Mouse (Mus musculus) mature B cell (primary cell): Measurements from ENCODE around the gene Cntn4.

Experiments
- in situ Hi-C: fragments of 300-500 bp; cut with MboI; formaldehyde crosslinking; loops from 2 replicates; pipeline ENCODE4 v1.14.3; 2019

Cntn4 gene

DNA sequence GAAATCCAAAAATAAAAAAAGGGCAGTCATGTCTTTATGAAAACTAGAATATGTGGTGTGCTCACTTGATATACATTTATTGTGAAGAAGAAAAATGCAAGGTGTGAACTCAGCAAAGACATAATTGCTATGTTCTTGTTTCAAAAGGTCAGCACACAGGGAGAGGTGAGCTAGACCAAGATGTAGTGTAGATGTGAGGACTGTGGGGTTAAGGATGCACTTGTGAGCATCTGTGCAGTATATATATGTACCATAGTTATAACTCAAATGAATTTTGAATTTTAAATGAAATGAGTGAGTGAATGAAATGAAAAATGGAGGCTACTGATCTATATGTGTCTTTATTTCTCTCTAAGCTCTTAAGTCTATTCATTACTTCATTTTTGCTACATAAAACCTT is 401.2 kb downstream of the Cntn4 start:
- in situ Hi-C loops = no loop called here

DNA sequence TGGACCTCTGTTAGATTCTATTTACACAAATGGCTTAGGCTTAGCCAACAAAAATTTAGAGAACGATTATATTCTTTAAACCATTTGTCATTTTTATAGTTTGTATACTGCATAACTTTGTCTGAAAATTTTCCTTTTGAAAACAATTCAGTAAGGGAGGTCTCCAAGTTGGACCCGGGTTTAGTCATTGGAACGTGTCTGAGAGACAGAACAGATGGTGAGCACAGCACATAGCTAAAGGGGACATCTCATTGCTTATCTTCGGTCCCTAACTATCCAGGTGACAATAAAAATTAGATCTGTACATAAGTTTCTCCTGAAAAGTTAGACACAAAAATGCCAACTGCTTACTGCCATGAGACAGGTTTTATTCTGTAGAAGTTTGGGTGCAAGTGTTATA is 420.4 kb downstream of the Cntn4 start:
- in situ Hi-C loops = no loop called here

DNA sequence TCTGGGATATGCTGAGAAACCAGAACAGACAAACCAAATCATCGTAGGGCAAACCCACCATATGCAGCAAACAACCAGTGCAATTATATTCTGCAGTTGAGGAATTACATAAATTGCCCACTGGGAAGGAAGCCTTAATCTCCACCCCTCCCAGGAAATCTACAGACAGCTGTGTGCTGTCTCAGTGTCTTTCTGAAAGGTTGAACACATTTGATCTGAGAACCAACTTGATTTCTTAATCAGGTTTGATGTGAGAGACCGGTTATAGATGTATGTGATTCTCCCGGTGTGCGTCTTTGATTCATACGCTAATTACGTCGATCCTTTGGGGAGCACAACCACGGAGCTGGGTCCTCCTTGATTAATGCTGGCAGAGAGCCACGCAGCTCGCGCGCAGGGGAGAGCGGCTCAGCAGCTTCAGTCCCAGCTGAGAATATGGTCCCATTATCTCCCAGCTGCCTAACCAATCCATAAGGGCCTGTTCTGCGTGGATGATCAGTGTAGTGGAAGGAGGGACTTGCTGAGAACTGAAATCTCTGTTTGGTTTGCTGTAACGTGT is 441.1 kb downstream of the Cntn4 start:
- in situ Hi-C loops = no loop called here

DNA sequence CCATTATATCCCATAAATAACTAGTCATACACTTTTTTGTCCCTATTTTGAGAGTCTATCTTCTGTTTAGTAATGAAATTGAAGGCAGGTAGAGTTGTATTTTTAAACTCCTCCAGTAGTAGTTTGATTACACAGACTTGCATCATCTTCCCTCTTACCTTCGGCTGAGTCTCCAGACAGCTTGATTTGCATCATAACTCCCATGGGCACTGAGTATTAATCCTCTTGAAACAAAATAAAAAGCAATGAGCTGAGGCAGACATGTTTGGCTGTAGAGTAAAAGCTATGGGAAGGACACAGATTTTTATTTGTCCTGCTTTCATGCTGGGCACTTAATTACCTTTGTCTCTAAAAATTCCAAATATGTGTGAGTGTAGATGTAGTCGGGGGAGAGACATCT is 476.1 kb downstream of the Cntn4 start:
- in situ Hi-C loops = no loop called here

DNA sequence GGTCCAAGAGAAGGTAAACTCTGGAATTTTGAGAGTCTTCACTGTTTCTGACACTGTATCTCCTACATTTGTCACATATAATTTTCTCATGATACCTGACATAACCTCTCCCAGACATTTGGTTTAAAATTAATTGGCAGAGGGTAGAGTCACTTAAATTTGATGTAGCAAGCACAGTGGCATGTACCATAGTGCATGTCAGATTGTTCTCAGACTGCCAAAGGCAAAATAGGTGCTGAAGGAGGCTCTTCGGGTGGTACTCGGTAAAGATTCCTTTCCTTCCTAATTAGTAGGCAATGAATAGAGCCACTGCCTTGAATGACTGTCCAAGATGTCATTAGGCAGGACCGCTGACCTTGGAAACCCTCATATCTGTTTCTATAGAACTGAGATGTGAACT is 477.9 kb downstream of the Cntn4 start:
- in situ Hi-C loops = no loop called here

DNA sequence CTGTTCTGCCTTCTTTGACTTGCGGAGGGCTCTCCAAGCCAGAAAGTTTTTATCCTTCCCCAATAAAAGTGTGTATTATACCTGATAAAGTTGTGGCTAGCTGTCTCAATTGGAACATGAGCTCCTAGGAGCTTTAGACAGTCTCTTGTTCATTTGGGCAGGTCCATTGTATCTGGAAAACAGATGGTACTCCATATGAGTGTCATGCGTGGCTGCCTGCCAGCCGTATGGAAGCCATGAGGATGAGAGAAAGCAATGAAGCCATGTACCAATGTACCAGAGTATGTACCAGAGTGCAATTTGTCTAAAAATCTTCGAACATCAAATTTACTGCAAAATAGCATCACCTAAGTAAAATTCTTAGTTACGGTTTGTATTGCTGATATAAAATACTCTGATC is 500.1 kb downstream of the Cntn4 start:
- in situ Hi-C loops = no loop called here

DNA sequence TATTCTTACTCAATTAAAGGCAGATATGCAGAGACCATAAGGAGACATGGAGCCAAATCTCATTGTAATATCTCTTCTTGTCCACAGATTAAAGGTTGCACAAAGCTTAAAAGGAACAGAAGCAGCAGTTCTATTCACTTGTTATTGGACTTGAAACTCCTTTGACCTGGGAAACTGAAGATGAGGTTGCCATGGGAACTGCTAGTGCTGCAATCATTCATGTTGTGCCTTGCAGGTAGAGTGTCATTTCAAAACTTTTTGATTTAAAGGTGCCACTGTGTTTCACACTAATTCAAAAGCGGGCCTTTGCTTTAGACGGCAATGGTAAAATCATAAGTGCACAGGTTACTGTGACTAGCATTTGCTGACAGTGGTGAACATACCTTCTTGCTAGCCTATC is 504.1 kb downstream of the Cntn4 start:
- in situ Hi-C loops = no loop called here

DNA sequence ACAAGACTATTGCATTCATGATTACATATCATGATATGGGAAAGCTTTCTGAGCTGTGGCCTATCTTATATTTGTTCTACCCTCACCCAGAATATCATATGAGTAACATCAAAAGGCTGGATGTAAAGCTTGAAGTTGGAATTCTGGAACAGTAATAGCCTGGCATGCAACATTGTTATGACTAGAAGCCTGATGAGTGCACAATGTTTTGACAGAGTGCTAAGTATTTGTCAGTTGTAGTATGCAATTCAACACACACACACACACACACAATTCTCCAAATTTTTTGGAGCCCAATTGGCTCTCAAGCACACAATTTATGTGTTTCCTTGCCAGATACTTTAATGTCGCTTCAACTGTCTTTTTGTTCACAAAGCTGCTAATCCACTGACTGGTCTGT is 523.5 kb downstream of the Cntn4 start:
- in situ Hi-C loops = no loop called here

DNA sequence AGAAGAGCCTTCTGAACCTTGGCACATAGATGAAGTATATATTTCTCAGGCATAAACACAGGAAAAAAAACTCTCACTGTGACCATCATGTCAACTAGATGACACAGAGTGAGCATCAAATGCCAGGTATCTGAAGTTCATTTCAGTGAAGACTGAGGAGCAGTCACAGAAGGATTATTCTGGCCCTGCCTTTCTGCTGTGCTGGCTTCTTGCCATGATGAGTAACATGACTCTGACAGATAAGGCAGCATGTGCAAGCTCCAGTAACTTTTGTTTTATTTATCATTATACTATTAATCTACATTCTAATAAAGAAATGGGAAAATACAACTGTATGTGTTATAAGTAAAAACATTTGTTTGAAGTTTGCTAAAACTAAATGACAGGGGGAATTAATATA is 529.9 kb downstream of the Cntn4 start:
- in situ Hi-C loops = no loop called here

DNA sequence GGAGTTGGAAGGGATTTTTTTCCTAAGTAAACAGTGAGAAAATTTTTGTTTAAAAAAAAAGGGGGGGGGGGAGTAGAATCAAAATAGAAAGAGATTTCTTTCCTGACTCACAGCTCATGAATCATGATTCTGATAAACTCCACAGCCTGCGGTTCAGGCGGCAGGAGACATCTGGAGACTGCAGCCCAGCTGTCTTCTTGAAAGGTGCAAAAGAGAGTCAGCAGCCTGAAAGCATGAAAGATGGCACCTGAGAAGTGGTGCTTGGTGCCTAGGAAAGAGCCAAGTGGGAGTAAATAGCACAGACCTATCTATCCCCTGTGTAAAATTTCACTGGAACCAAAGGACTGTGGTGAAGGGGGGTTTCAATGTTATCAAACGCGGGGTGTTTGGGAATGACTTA is 535.6 kb downstream of the Cntn4 start:
- in situ Hi-C loops = no loop called here

DNA sequence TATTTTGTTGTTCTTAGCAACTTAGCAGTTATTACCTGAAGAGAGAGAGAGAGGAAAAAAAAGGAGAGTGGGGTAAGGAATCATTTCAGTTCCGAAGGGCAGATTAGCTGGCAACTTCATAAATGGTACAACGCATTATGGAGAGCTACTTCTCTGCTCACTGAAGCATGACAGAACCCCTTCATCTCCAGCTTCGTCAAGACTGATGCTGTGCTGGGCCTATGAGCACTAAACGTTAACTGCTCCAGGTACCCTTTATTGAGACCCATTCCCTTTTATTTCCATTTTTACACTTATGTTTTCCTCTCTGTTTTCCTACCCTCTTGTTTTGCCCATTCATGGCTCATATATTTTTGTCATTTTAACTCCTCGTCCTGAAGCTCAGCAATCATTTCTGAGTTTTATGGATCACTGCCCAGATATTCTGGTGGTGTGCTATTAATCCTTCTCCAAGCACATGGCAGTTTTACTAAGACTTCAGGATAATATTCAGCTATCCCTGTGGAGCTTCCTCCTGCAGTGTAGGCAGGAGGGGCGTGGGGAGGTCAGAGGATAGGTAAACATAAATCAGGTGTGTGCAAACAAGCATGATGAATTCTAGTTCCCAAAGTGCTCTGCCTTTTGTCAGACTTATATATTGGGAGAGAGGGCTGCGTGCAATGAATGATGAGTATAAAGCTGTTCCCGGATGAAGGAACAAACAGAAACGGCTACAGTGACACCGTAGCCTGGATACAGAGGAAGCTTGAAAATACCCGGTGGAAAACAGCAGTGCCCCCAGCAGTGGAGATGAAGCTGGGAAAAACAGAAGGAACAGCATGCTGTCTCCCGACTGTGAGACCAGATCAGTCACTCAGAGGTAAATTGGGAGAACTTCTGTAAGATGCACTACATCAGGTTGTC is 559.8 kb downstream of the Cntn4 start:
- in situ Hi-C loops = no loop called here

DNA sequence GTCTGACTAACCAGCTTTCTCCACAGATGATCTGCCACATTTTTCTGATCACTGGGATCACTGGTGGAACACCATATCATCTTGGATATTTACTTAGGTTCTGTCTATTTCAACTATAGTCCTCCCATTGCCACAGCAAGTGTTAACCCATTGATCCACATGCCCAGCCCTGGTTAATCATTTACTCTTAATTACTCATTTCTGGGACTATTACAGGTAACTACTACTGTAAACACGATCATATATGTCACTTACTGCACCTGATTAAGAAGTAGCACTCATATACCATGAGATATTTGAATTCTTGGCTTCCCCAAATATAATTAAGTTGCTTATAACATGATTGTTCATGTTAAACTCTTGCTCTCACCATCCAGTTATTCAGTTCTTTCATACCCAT is 564.1 kb downstream of the Cntn4 start:
- in situ Hi-C loops = no loop called here

DNA sequence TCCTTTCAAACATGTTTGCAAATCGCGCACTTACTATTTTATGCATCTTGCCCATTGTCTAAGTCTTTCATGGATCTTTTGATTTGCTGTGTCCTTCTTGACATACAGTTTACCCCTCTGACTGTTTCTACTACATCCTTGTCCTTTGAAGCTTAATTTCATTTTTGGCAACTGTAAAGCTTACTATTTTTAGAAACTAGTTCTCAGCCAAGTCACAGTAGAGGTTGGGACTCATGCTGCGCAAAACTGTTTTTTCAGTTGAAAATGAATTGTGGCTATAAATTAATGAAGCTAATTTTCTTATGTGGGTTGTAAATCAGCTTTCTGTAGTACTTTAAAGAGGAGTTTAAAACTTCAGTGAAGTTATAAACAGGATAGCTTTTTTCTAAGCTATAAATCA is 585.9 kb downstream of the Cntn4 start:
- in situ Hi-C loops = no loop called here

DNA sequence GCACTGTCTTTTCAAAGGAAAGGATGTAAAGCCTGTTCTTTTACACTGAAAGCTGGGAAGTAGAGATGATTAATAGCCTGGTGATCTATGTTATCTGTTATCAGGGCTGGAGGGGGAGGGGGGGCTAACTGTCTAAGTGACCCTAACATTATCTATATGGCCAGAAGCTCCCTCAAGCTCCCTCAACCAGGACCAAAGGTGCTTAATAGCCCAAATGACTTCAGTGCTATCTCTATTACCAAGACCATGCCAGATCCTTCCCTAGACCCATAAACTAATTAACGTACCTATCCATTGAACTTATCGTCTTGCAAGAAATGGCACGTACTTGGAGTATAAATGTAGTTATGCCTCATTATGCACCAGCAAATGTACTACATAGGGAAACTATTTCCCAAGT is 588.0 kb downstream of the Cntn4 start:
- in situ Hi-C loops = no loop called here

DNA sequence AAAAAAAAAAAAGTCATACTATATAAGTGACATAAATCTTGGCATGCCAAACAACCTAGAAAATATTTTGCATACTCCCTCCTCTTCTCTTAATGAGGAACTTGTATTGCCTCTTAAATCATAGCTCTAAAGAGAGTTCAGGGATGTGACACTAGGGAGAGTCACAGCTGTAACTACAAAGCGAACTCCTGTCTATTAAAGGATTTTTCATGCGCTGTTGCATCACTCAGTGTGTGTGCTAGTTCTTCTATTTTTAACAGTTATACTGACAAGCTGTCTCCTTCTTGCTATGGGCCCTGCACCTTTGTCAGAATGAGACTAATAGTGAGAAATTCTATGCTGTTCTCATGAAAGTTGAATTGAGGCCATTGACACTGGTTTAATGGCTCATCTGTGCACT is 588.8 kb downstream of the Cntn4 start:
- in situ Hi-C loops = no loop called here

DNA sequence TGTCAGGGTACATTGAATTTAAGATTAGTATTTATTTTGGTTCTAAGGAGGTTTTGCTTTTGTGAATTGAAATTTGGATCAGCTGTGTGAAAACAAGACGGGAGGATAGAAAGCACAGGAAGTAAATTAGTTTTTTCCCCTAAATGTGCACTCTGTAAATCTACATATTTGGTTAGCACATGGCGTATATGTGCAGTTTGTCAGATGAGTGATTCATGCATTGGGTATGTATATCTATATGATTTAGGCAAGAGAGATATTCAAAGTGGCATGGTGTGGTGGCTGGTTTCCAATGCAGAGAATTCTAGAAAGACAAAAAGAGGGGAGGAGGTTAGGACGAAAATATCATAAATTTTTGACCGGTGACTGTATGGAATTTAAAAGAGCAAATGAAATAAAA is 591.3 kb downstream of the Cntn4 start:
- in situ Hi-C loops = no loop called here

DNA sequence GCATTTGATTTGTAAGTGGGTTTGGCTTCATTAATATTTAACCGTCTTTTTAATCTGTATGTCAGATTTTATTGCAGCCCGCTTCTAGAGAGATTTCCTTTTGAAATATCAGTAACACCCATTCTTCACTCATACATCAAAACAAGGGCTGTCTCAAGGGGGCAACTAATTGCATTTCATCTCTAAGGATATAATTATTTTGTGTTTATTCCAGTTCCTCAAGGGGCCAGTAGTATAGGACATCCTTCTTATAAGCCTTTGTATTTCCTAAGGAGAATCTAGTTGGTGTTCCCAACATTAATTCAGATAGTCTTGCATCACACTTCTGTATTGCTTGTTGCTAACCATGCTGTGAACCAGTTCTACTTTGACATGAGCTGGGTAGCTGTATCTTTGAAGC is 599.7 kb downstream of the Cntn4 start:
- in situ Hi-C loops = no loop called here

DNA sequence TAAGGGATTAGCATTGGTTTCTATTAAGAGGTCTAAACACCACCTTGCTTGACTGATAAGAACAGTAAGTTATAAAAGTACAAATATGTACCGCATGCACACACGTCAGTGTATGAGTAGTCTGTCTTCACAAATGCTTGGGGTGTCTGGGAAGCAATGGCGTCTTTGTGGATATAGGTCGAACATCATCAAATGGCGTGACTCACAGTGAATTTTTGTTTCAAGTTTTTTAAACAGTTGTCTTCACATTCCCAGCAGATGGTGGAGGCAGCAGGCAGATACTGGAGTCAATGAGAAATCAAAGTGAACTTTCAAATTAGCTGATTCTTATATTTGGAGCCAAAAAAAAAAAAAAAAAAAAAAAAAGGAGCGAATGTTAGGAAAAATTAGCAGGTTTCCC is 604.2 kb downstream of the Cntn4 start:
- in situ Hi-C loops = no loop called here

DNA sequence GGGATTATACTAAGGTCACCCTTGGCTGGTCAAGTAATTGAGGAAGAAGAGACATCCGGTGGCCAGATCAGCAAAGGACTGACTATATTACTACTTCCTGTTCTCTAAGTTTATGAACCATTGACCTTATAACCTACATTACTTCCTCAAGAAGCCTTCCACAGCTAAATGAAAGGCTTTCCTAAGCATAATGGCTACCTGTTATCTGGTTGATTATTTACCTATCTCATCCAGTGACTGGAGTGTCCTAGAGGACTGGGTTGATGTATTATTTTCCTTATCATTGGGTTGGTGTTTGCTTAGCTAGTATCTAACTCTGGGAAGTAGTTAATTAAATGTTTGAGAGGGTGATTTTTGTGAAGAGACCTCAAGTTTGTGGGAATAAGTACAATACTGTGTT is 606.4 kb downstream of the Cntn4 start:
- in situ Hi-C loops = no loop called here

DNA sequence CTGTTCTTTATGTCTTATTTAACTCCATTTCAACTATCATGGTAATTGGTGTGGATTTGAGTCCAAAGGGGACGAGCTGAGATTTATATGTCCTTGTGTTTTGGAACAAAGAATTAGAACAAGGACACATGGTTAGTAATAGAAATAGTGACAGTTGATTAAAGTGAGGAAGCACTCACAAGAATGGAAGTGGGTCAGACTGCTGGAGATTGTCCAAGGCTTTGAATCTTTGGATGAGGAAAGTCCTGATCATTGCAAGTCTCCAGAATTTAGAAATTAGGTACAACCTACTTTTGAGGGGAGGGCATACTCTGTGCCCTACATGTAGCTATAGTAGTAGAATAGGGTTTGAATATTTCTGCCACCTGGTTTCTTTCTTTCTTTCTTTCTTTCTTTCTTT is 622.0 kb downstream of the Cntn4 start:
- in situ Hi-C loops = no loop called here

DNA sequence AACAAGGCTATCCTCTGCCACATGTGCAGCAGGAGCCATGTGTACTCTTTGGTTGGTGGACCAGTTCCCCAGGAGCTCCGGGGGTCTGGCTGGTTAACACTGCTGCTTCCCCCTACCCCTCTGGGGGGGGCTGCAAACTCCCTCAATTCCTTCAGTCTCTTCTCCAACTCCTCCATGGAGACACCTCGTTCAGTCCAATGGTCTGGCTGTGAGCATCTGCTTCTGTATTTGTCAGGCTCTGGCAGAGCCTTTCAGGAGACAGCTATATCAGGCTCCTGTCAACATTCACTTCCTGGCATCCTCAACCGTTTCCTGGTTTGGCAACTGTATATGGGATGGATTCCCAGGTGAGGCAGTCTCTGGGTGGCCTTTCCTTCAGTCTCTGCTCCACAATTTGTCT is 622.7 kb downstream of the Cntn4 start:
- in situ Hi-C loops = no loop called here

DNA sequence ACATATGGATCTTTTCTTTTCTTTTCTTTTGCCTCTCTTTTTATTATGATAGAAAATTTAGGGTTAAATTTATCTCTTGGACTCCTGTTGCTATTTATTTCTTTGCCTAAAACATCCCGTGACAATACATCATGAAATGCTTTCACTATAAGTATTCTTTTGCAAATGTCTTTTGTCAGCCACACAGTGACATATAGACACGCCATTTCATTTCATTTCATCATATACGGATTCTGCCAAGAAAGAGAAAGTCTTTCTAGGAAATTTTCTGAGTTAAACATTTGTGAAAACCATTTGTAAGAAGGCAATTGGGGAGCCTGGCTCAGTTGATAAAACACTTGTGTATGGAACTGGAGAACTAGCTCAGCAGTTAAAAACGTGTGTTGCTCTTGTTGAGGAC is 625.0 kb downstream of the Cntn4 start:
- in situ Hi-C loops = no loop called here

DNA sequence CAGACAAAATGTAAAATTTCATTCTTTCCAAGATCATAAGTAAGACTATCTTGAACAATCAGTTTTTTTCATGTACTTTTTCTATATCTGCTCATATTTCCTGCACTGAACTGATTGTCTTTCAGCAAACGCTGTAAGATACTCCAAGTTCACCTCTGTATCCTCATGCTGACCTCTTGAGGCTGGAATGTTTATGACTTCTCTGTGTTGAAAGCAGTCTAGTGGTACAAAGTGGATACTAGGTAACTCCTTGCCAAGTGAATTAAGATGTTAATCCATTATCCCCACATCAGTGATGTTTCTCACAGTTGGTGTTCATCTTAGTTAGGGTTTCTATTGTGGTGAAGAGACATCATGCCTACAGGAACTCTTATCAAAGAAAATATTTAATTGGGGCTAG is 651.5 kb downstream of the Cntn4 start:
- in situ Hi-C loops = no loop called here

DNA sequence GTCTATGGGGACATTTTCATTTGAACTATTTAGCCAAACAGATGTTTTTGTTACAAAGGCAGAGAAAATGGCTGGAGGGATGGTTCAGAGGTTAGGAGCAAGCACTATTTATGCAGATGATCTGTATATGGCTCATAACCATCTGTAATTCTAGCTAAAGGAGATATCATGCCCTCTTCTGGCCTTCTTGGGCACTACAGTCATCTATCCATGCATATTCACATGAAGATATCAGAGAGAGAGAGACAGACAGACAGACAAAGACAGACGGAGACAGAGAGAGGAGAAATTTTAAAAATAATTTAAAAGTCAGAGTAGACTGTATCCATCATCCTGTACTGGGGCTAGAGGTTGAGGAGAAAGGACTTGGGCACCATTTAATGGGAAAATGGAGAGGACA is 652.2 kb downstream of the Cntn4 start:
- in situ Hi-C loops = no loop called here
